Mouse (Mus musculus) lung, adult 10 weeks (tissue): ENCODE data around the gene Plvap. TPM values are rescaled to one million over a fixed set of nuclear protein-coding genes. Genes with fewer than 3 reads are reported as not detected.

Source experiments
- polyA plus RNA-seq: library from polyadenylated mRNA; stranded (reverse); fragments of 350-450 nt; fragmentation: Illumina TruSeq; extraction: RNeasy Lipid Tissue Mini Kit (QIAGEN cat#74804); gene quantifications from one replicate; pipeline ENCODE4 v1.2.3, GENCODE M21; 2014; ENCODE audit warnings: low read depth, low replicate concordance; ENCODE audit not compliant: insufficient read depth

Gene Plvap
- 350 TPM for polyA plus RNA-seq

GRCm38 (mm10) chr8:71511644-71512043 is at the start of gene Plvap:
TSS of gene Plvap (minus strand) at chr8:71511752.

GRCm38 (mm10) chr8:71558071-71558957 is 46.8 kb upstream of the Plvap start, which contains the start of gene Tmem221:
TSS of gene Tmem221 (minus strand) at chr8:71558871.

GRCm38 (mm10) chr8:71542632-71543343 is 31.2 kb upstream of the Plvap start, which contains the start of gene Mvb12a:
TSS of gene Mvb12a (plus strand) at chr8:71542922.

GRCm38 (mm10) chr8:71537028-71537867 is 25.7 kb upstream of the Plvap start, which contains the start of gene Bst2:
TSS of gene Bst2 (minus strand) at chr8:71537456.

GRCm38 (mm10) chr8:71525226-71526050 is 13.9 kb upstream of the Plvap start, which contains the start of gene Ccdc194:
TSS of gene Ccdc194 (minus strand) at chr8:71525711.

GRCm38 (mm10) chr8:71487691-71488445 is 23.7 kb downstream of the Plvap start, which contains the start of gene Gtpbp3:
TSS of gene Gtpbp3 (plus strand) at chr8:71488103.

GRCm38 (mm10) chr8:71485142-71486135 is 26.1 kb downstream of the Plvap start, which contains the start of gene Ano8:
TSS of gene Ano8 (minus strand) at chr8:71485963.

GRCm38 (mm10) chr8:71468916-71469315 is 42.6 kb downstream of the Plvap start, which contains the start of gene Dda1:
TSS of gene Dda1 (plus strand) at chr8:71469199.

GRCm38 (mm10) chr8:71464513-71465500 is 46.7 kb downstream of the Plvap start, which contains the start of gene Mrpl34:
TSS of gene Mrpl34 (plus strand) at chr8:71464959.

GRCm38 (mm10) chr8:71463188-71464033 is 48.1 kb downstream of the Plvap start, which contains the start of gene Abhd8:
TSS of gene Abhd8 (minus strand) at chr8:71463655.

Other genes with a start within 250 kb of the Plvap start
- 19.5 TPM for gene Myo9b, start 239.0 kb downstream of the Plvap start, polyA plus RNA-seq
- 14.8 TPM for gene Haus8, start 238.8 kb downstream of the Plvap start, polyA plus RNA-seq
- gene Use1, start 144.9 kb downstream of the Plvap start, polyA plus RNA-seq: 199 TPM
- gene Ocel1, start 140.5 kb downstream of the Plvap start, polyA plus RNA-seq: 8.3 TPM
- 33.0 TPM for gene Nr2f6, start 129.8 kb downstream of the Plvap start, polyA plus RNA-seq
- gene Ushbp1, start 116.0 kb downstream of the Plvap start, polyA plus RNA-seq: 49.5 TPM
- gene Babam1, start 114.9 kb downstream of the Plvap start, polyA plus RNA-seq: 65.2 TPM
- not detected for gene Ankle1, start 105.7 kb downstream of the Plvap start, polyA plus RNA-seq
- gene Abhd8, start 48.1 kb downstream of the Plvap start, polyA plus RNA-seq: 16.1 TPM
- gene Mrpl34, start 46.8 kb downstream of the Plvap start, polyA plus RNA-seq: 65.5 TPM
- gene Dda1, start 42.6 kb downstream of the Plvap start, polyA plus RNA-seq: 33.9 TPM
- 4.6 TPM for gene Ano8, start 25.8 kb downstream of the Plvap start, polyA plus RNA-seq
- gene Gtpbp3, start 23.6 kb downstream of the Plvap start, polyA plus RNA-seq: 10.1 TPM
- not detected for gene Ccdc194, start 14.0 kb upstream of the Plvap start, polyA plus RNA-seq
- 272 TPM for gene Bst2, start 25.7 kb upstream of the Plvap start, polyA plus RNA-seq
- gene Mvb12a, start 31.2 kb upstream of the Plvap start, polyA plus RNA-seq: 65.4 TPM
- 12.2 TPM for gene Tmem221, start 47.1 kb upstream of the Plvap start, polyA plus RNA-seq
- not detected for gene Nxnl1, start 54.8 kb upstream of the Plvap start, polyA plus RNA-seq
- 21.0 TPM for gene Slc27a1, start 57.1 kb upstream of the Plvap start, polyA plus RNA-seq
- 79.5 TPM for gene Pgls, start 80.4 kb upstream of the Plvap start, polyA plus RNA-seq
- gene Fam129c, start 85.9 kb upstream of the Plvap start, polyA plus RNA-seq: 3.3 TPM
- gene Colgalt1, start 99.2 kb upstream of the Plvap start, polyA plus RNA-seq: 51.7 TPM
- 0.04 TPM for gene Unc13a, start 160.0 kb upstream of the Plvap start, polyA plus RNA-seq
- 8.6 TPM for gene Jak3, start 164.5 kb upstream of the Plvap start, polyA plus RNA-seq
- 5.2 TPM for gene Insl3, start 177.5 kb upstream of the Plvap start, polyA plus RNA-seq
- gene B3gnt3, start 190.0 kb upstream of the Plvap start, polyA plus RNA-seq: 7.3 TPM
- gene Fcho1, start 214.0 kb upstream of the Plvap start, polyA plus RNA-seq: 3.7 TPM